Mouse (Mus musculus): ENCODE measurements around the gene Gm37240. TPM values are rescaled to one million over a fixed set of nuclear protein-coding genes. Genes with fewer than 3 reads are reported as not detected.

The Gm37240 gene
- polyA plus RNA-seq, 1 experiment from 2014 or later, result 0.21 TPM

DNA sequence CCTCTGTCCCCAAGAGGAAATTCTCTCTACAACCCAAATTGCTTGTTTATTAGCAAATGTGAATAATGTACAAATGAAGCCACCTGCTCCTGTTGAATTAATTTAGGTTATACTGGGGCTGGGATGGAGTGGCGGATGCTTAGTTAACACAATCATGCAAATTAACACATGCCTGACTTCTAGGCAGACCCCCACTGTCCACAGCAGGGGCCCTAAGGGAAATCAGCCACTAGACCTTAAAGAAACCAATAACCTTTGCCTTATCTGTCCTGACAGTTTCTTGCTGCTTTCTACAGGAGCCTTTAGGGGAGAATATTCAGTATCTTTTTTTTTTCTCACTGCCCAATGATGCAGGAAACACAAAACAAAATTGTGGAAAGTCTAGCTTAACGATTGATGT lies 748.9 kb downstream of the Gm37240 start:
- H3K9ac ChIP-seq, result no peak overlapping the region

GRCm38 (mm10) chr3:85133561-85133960 lies 753.8 kb downstream of the Gm37240 start:
- Histone ChIP-seq H3K4me3 (replicated peaks) (no peak overlapping the region), H3K9me3 (replicated peaks) (no peaks in the 10 kb centered on the region), H3K9ac (no peak overlapping the region), H3K4me2 (no peak overlapping the region), H3K36me3 (no peaks in the 10 kb centered on the region), H3K27ac (no peak overlapping the region), H3K4me1 (replicated peaks) (no peaks in the 10 kb centered on the region), H3K27me3 (no peaks in the 10 kb centered on the region)
- DNase-seq (no peak), ATAC-seq (ENCODE audit: low read depth) (no peak)
- 75% methylated on average over 4 of the region's 4 CpGs for WGBS (ENCODE audit: insufficient replicate concordance)

More for the DNA sequence above, 748.9 kb downstream of the Gm37240 start:
- no peak overlapping the region for H3K4me3 ChIP-seq (replicated peaks)
- H3K4me1 ChIP-seq (replicated peaks), result no peaks in the 10 kb centered on the region
- H3K27ac ChIP-seq, result no peak overlapping the region
- H3K4me2 ChIP-seq, result no peak overlapping the region
- 57% methylated on average over 2 of the region's 2 CpGs for WGBS (ENCODE audit: insufficient replicate concordance)
- H3K27me3 ChIP-seq, result no peaks in the 10 kb centered on the region
- H3K36me3 ChIP-seq, result no peaks in the 10 kb centered on the region
- ATAC-seq (ENCODE audit: low read depth) (no peak), DNase-seq (no peak)
- no peaks in the 10 kb centered on the region for H3K9me3 ChIP-seq (replicated peaks)

- Histone ChIP-seq H3K27me3 (no peaks in the 10 kb centered on the region), H3K4me2 (no peak overlapping the region), H3K4me3 (replicated peaks) (no peak overlapping the region), H3K36me3 (no peaks in the 10 kb centered on the region), H3K9ac (no peak overlapping the region), H3K4me1 (replicated peaks) (no peaks in the 10 kb centered on the region), H3K9me3 (replicated peaks) (no peaks in the 10 kb centered on the region), H3K27ac (no peak overlapping the region)
- ATAC-seq (ENCODE audit: low read depth) (no peak), DNase-seq (no peak)
- WGBS (ENCODE audit: insufficient replicate concordance), result 66% methylated on average over 7 of the region's 7 CpGs
Observed at GRCm38 (mm10) chr3:85131878-85132277, 755.4 kb downstream of the Gm37240 start.

DNA sequence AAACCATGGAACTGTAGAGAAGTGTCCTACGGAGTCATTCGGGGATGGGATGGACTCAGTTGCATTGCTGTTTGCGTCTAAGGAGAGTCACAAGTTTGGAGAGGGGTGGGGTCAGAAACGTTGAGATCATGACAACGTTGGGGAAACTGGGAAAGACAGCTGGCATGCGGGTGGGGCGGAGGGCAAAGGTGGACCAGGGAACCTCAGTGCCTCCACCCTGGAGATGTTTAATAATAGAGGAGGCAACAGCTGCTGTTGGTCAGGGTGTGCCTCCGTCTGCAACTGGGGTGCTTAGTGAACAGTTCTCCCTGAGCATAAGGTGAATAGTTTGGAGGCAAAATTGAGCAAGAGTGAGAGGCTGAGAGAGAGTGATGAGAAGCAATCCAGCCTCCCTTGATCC lies 758.8 kb downstream of the Gm37240 start:
- 66% methylated on average over 8 of the region's 8 CpGs for WGBS (ENCODE audit: insufficient replicate concordance)
- no peak overlapping the region for H3K27ac ChIP-seq

GRCm38 (mm10) chr3:85126970-85127369 lies 760.3 kb downstream of the Gm37240 start:
- H3K4me3 ChIP-seq (replicated peaks), result no peak overlapping the region
- 64% methylated on average over 7 of the region's 7 CpGs for WGBS (ENCODE audit: insufficient replicate concordance)
- H3K4me1 ChIP-seq (replicated peaks), result no peaks in the 10 kb centered on the region
- ATAC-seq (ENCODE audit: low read depth) (no peak), DNase-seq (no peak)
- H3K27ac ChIP-seq, result no peak overlapping the region
- H3K9me3 ChIP-seq (replicated peaks), result no peaks in the 10 kb centered on the region
- no peaks in the 10 kb centered on the region for H3K27me3 ChIP-seq
- no peaks in the 10 kb centered on the region for H3K36me3 ChIP-seq
- H3K9ac ChIP-seq, result no peak overlapping the region
- H3K4me2 ChIP-seq, result no peak overlapping the region

More for the DNA sequence above, 758.8 kb downstream of the Gm37240 start:
- Histone ChIP-seq H3K9ac (no peak overlapping the region), H3K27me3 (no peaks in the 10 kb centered on the region), H3K36me3 (no peaks in the 10 kb centered on the region), H3K4me2 (no peak overlapping the region), H3K9me3 (replicated peaks) (no peaks in the 10 kb centered on the region), H3K4me3 (replicated peaks) (no peak overlapping the region), H3K4me1 (replicated peaks) (no peaks in the 10 kb centered on the region)
- DNase-seq (no peak), ATAC-seq (ENCODE audit: low read depth) (no peak)

- Histone ChIP-seq H3K4me3 (replicated peaks) (no peak overlapping the region), H3K36me3 (no peaks in the 10 kb centered on the region), H3K27ac (no peak overlapping the region), H3K9me3 (replicated peaks) (no peaks in the 10 kb centered on the region), H3K4me1 (replicated peaks) (no peaks in the 10 kb centered on the region), H3K9ac (no peak overlapping the region), H3K27me3 (no peaks in the 10 kb centered on the region), H3K4me2 (no peak overlapping the region)
- DNase-seq (no peak), ATAC-seq (ENCODE audit: low read depth) (no peak)
- WGBS (ENCODE audit: insufficient replicate concordance), result 71% methylated on average over 5 of the region's 5 CpGs
Observed at GRCm38 (mm10) chr3:85125471-85125870, 761.8 kb downstream of the Gm37240 start.

GRCm38 (mm10) chr3:85124924-85125323 lies 762.4 kb downstream of the Gm37240 start:
- H3K9ac ChIP-seq, result no peak overlapping the region
- DNase-seq (no peak), ATAC-seq (ENCODE audit: low read depth) (no peak)
- no peaks in the 10 kb centered on the region for H3K9me3 ChIP-seq (replicated peaks)
- no peak overlapping the region for H3K4me2 ChIP-seq
- no peaks in the 10 kb centered on the region for H3K36me3 ChIP-seq
- no peaks in the 10 kb centered on the region for H3K4me1 ChIP-seq (replicated peaks)
- H3K4me3 ChIP-seq (replicated peaks), result no peak overlapping the region
- 64% methylated on average over 6 of the region's 6 CpGs for WGBS (ENCODE audit: insufficient replicate concordance)
- H3K27ac ChIP-seq, result no peak overlapping the region
- H3K27me3 ChIP-seq, result no peaks in the 10 kb centered on the region

DNA sequence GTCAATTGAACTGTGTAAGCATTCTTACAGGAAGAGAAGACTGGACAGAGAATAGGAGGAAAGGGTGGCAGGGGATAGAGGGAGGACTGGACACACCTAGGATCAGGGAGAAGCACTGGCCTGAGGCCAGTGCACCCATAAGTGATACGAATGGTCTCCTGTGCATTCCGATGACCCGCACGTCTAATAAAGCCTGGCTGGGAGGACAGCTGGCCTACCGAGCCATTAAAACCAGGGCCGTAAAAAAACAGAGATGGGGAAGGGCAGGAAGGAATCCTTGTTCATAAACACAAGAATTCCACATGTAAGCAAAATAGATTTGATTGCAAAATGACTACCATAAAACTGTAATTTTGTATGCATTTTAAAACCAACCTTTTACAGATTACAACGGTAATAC lies 762.9 kb downstream of the Gm37240 start:
- DNase-seq, result no peak
- no peak overlapping the region for H3K4me3 ChIP-seq (replicated peaks)
- no peak for ATAC-seq (ENCODE audit: low read depth)

GRCm38 (mm10) chr3:85117702-85118101 lies 769.6 kb downstream of the Gm37240 start:
- ATAC-seq (ENCODE audit: low read depth) (no peak), DNase-seq (no peak)
- WGBS (ENCODE audit: insufficient replicate concordance), result 60% methylated on average over 5 of the region's 5 CpGs
- Histone ChIP-seq H3K27ac (no peak overlapping the region), H3K9ac (no peak overlapping the region), H3K4me2 (no peak overlapping the region), H3K36me3 (no peaks in the 10 kb centered on the region), H3K27me3 (no peaks in the 10 kb centered on the region), H3K4me1 (replicated peaks) (no peaks in the 10 kb centered on the region), H3K9me3 (replicated peaks) (no peaks in the 10 kb centered on the region), H3K4me3 (replicated peaks) (no peak overlapping the region)

More for the DNA sequence above, 762.9 kb downstream of the Gm37240 start:
- Histone ChIP-seq H3K27ac (no peak overlapping the region), H3K36me3 (no peaks in the 10 kb centered on the region), H3K4me1 (replicated peaks) (no peaks in the 10 kb centered on the region), H3K9me3 (replicated peaks) (no peaks in the 10 kb centered on the region), H3K27me3 (no peaks in the 10 kb centered on the region), H3K4me2 (no peak overlapping the region), H3K9ac (no peak overlapping the region)
- WGBS (ENCODE audit: insufficient replicate concordance), result 77% methylated on average over 7 of the region's 7 CpGs

DNA sequence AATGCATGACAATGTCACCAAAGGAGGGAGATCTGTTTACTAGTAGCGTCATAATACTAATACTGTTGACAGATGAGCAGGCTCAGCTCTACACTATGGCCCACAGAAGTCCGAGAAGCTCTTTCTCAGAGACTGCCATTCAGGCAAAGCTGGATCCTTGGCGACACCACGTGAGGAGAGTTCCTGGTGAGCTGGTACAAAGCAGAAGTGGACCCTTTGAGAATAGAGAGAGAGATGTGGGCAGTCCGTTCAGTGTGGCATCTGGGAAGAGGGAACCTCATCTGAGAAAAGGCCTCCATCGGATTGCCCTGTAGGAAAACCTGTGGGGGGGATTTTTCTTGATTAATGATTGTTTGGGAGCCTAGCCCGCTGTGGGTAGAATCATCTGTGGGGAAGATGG lies 770.3 kb downstream of the Gm37240 start:
- H3K9ac ChIP-seq, result no peak overlapping the region
- ATAC-seq (ENCODE audit: low read depth) (no peak), DNase-seq (no peak)
- H3K4me3 ChIP-seq (replicated peaks), result no peak overlapping the region
- H3K4me2 ChIP-seq, result no peak overlapping the region
- H3K9me3 ChIP-seq (replicated peaks), result no peaks in the 10 kb centered on the region
- no peaks in the 10 kb centered on the region for H3K36me3 ChIP-seq
- no peaks in the 10 kb centered on the region for H3K27me3 ChIP-seq
- WGBS (ENCODE audit: insufficient replicate concordance), result 60% methylated on average over 7 of the region's 7 CpGs
- H3K4me1 ChIP-seq (replicated peaks), result no peaks in the 10 kb centered on the region
- H3K27ac ChIP-seq, result no peak overlapping the region

- no peak for ATAC-seq (ENCODE audit: low read depth)
- no peaks in the 10 kb centered on the region for H3K9me3 ChIP-seq (replicated peaks)
- H3K27me3 ChIP-seq, result no peaks in the 10 kb centered on the region
- 58% methylated on average over 7 of the region's 7 CpGs for WGBS (ENCODE audit: insufficient replicate concordance)
- no peak overlapping the region for H3K4me2 ChIP-seq
- no peak overlapping the region for H3K9ac ChIP-seq
- no peak overlapping the region for H3K27ac ChIP-seq
- no peaks in the 10 kb centered on the region for H3K4me1 ChIP-seq (replicated peaks)
- H3K4me3 ChIP-seq (replicated peaks), result no peak overlapping the region
- no peaks in the 10 kb centered on the region for H3K36me3 ChIP-seq
- no peak for DNase-seq
Observed at GRCm38 (mm10) chr3:85115959-85116543, 771.3 kb downstream of the Gm37240 start.

- Histone ChIP-seq H3K4me3 (replicated peaks) (no peak overlapping the region), H3K4me2 (no peak overlapping the region), H3K4me1 (replicated peaks) (no peaks in the 10 kb centered on the region), H3K9ac (no peak overlapping the region), H3K36me3 (no peaks in the 10 kb centered on the region), H3K27ac (no peak overlapping the region), H3K27me3 (no peaks in the 10 kb centered on the region), H3K9me3 (replicated peaks) (no peaks in the 10 kb centered on the region)
- ATAC-seq (ENCODE audit: low read depth), result no peak
- DNase-seq, result no peak
- 27% methylated on average over 1 of the region's 1 CpGs for WGBS (ENCODE audit: insufficient replicate concordance)
Observed at GRCm38 (mm10) chr3:85113565-85113964, 773.8 kb downstream of the Gm37240 start.

All from liver, embryonic 13.5 days (tissue).